Mouse (Mus musculus) common myeloid progenitor, adult 5-6 weeks (primary cell): ENCODE results near the gene Pcdh9. TPM values are rescaled to one million over a fixed set of nuclear protein-coding genes. Genes with fewer than 3 reads are reported as not detected.

Experiments
- ATAC-seq: replicated peaks from 2 replicates; pipeline ENCODE4 v1.8.0; 2016; ENCODE audit warnings: low read depth, mild to moderate bottlenecking, moderate TSS enrichment, inconsistent platforms; ENCODE audit not compliant: poor library complexity, severe bottlenecking
- total RNA-seq: library from RNA; stranded (forward); fragments of 200-1000, 187-1606 nt; gene quantifications from 2 replicates; pipeline ENCODE4 v1.2.3, GENCODE M21; 2017

Gene Pcdh9
- total RNA-seq, 1 experiment from 2014 or later, result not detected

DNA sequence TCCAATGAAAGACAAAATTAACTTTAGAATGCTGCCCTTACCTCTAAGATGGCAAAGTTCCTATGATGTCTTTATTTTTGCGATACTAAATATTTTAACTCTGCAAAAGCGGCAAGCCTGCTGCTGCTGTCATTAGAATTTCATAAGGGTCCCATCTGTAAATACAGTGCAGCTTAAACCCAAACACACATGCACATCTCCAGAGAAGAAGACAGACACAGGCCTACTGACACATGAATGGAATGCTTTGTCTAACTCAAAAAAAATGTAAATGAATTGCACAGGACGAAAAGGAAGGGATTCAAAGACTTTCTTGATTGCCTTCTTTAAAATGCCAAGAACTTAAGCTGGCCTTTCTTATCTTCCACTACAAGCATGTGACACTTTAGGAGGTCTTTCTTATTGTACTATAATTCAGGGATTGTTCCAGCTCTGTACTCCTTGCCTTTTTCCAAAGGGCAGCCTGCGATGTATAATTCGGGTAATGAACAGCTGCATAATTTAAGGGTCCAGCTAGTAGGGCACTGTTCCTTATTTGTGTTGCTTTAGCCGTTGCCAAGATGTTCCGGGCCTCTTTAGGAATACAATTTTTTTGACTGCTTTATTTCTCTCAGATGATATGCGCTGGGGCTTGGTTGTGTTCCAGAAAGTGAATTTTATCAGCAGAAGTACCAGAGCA, 823.6 kb downstream of the Pcdh9 start:
- no peak for ATAC-seq

DNA sequence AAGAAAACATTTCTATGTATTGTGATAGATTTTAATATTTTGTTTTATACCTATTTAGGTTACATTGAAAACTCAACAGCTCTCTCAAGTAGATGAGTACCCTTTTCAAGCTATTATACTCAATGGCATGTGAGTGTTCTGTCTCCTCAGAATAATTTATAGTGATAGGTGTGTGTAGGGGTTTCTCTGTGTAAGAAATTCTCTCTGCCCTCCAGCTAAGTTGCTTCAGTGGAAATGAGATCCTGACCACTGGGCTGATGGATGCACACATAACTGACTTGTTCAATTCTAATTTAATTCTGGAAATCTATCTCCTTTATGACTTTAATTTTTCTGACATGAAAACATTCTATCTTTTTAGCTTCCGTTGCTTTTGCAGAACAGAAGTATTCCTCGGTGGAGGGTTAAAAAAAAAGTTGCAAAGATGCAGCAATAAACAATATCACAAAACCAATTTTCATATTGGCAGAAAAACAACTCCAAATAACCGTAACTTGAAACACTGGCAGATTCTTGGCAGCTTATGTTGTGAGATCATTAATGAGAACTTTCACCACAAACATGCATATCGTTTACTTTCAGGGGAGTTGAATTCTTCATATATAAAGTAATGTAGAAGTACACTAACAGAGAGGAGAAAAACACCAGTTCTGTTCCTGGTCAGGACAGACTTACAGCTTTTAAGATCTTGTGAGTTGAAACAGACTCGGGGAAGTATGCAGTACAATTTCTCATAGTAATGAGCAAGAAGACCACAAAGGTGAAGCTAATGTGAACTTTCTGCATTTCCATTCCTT, 828.5 kb downstream of the Pcdh9 start:
- no peak for ATAC-seq

DNA sequence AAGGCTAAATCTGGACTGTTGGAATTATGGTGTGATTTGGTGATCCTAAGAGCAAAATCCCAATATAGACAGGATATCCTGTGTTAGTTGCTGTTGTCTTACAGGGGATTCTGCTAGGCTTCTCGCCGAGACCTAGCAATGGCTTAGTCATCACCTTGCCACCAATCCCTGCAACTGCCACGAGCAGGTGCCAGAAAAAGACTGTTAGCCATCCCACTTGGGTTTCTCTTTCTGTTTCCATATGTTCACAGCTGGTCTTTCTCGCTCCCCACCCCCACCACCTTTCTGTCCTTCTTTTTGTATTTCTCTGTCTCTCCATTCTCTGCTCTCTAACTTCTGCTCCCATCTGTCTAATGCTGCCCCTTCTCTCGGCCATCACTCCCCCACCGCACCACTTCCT, 831.7 kb downstream of the Pcdh9 start:
- no peak for ATAC-seq

DNA sequence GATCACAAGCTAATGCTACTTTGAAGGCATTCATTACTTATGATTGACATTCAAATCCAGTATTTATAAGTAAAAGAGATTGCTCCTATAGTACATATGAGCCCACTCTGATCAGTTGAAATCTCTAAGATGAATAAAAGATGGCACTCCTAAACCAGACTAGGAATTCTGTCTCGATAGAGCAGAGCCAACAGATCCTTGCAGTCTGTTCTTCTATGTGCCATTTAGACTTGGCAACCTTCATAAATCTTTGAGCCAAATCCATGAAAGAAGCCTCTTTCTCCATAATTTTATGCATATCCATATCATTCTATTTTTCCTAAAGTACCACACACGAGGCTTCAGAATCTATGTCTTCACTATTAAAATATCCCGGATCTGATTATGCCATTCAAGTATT, 834.5 kb downstream of the Pcdh9 start:
- ATAC-seq, result no peak

DNA sequence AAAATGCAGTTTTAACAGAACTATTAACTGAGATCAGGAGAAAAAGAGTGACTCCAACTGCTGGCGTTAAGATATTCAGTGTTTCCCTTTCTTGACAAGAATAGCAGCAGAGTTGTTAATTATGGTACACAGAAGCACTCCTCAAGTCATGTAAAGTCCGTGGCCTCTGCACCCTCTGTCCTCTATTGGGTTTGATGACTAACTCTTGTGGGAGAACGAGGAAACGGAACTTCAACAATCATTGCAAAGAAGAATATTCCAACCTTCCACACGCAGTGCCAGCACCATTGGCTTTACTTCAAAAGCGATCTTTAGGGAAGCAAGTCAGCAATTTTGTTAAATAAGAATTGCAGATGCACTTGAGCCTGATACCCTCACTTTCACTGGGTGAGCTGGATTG, 849.9 kb downstream of the Pcdh9 start:
- no peak for ATAC-seq

DNA sequence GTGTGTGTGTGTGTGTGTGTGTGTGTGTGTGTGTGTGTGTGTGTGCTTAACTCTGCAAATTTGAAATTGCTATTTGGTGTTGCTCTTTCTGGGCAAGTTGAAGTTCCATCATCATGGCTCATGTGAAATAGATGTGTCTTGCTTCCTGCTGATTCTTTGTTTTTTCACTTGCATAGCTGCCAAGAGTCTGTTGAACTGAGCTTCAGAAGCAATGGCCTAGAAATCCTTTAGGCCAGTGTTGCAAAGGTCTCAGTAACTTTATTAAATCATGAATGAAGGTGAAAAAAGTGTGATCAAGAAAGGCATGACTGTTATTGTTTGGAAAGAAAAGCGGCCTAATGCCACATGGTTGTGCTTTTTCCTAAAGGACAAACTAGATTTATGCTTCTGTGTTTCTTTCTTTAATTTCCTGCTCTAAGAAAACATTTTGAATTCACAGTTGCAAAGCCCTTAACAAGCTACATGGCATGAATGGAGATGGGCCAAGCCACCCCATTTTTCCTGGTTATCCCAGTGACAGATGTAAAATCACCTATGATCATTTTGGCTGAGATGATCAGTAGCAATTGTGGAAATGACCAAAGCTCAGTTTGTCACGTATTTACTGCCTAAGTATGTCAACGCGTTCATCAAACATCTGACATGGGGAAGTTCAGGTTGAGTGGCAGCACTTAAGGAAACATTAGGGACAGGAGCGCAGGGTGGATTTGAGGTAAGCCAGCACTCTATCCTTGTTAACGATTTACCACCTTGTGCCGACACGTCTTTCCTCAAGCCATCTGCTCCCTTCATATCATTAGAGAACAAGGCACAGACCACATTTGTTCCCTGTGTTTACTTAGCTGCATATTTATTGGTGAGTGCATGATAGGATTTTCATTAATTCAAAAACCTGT, 850.9 kb downstream of the Pcdh9 start:
- no peak for ATAC-seq

DNA sequence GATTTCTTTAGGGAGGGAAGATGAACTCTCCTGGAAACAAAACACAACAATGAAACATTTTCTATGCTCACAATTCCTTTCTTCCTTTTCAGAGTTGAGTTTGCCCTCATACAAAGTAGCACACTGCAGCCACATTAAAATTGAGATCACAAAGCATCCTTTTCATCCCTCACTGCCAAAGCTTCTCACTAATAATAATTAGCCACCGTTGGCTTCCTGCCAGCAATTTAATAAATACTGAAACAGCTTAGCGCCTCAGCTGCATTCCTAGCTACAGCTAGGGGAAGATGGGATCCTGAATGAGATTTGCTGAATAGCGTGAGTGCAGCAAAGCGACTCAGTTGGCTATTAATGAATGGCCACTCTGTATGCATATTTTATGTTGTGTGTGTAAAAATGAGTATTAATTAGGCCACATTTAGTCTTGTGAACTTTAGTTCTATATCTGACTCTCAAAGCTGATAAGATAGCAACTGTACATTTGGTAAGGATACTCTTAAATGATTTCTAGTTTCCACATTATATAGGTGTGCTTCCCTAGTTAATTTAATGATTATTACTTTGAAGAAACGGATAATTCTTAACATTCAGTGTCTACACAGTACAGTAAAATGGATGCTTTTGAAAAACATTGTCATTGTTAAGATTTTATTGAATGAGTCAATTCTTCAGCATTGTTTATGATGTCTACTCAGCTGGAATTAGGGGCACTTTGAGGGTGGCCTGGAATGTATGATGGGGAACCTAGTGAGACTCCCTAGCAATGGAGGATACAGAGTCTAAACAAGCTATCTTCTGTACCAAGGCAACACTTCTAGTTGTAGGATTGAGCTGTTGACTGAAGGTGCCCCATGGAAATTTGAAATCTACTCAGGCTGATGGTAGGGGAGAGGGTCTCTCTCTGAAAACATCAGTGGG, 881.1 kb downstream of the Pcdh9 start:
- no peak for ATAC-seq
